ENCODE assay signal across 15 mouse cellular contexts in the genomic region with DNA sequence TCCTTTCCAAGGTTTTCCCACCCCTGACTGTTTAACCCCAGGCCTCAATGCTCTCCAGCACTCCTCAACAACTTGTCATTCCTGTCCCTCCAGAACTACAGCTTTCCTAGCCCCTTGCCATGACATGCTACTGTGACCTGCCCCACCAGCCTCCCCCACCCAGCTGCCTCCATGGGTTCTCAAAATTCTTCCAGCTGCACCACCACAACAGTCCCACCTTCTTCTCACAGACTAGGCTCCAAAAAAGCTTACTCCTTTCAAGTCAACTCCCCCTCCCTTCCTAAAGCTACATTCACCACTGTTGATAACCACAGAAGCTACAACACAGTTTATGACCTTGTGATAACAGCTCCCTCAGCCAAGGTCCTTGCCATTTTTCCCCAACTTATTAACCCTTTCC. TPM values are rescaled to one million over a fixed set of nuclear protein-coding genes. Genes with fewer than 3 reads are reported as not detected.
DNase-seq lines count a peak whose midpoint lies in the region; ATAC-seq and TF ChIP-seq lines count a peak whose summit lies in the region.
"Had no signal": no experiment of that assay in that cellular context is flagged by ENCODE, and none has a peak within 500 bp of the region (broad histone marks: within the 10 kb centered on the region; RNA-seq: fewer than 3 reads in every experiment).

No protein-coding gene starts in this region.

- H3K4me3 ChIP-seq in heart, embryonic 15.5 days = no peak overlapping the region
- H3K4me3 ChIP-seq in heart, adult 2 months = no peak overlapping the region
- no peak overlapping the region for H3K4me3 ChIP-seq in liver, embryonic 15.5 days (replicated peaks)
- H3K4me3 ChIP-seq in hindbrain, embryonic 11.5 days (ENCODE audit: low read depth, low read length) = no peak overlapping the region
- H3K4me3 ChIP-seq: gastrocnemius, adult 2 months; midbrain, embryonic 15.5 days had no signal

- ATAC-seq in heart, embryonic 15.5 days (replicated peaks; ENCODE audit: insufficient number of reproducible peaks, insufficient read depth, low FRiP score, low read depth) = peak; percentile 59
- peak; percentile 31; the same call in 1 of the 2 replicates for ATAC-seq in liver, embryonic 15.5 days (ENCODE audit: insufficient read depth)
- no peak for ATAC-seq in hindbrain, embryonic 11.5 days (ENCODE audit: low FRiP score)
- ATAC-seq: forebrain, embryonic 14.5 days; midbrain, embryonic 15.5 days had no signal

- H3K4me2 ChIP-seq in heart, embryonic 15.5 days = 0 out of 2 replicates have a peak overlapping the region, but pooled peaks have one; percentile 8
- no peak overlapping the region for H3K4me2 ChIP-seq in liver, embryonic 15.5 days
- H3K4me2 ChIP-seq in hindbrain, embryonic 11.5 days (replicated peaks; ENCODE audit: low read depth, low read length) = no peak overlapping the region
- H3K4me2 ChIP-seq: hindbrain, embryonic 14.5 days; midbrain, embryonic 15.5 days had no signal

- no peak for DNase-seq in heart, adult 2 months
- peak; percentile 66 for DNase-seq in thymus, postnatal 0 days (ENCODE audit: low spot score)
- no peak for DNase-seq in thymus, postnatal 10 days (ENCODE audit: low spot score in 2 of 2)
- peak; percentile 25 for DNase-seq in thymus, postnatal 4 days
- no peak for DNase-seq in layer of hippocampus, adult 18-20 months (ENCODE audit: low spot score in 2 of 2)
- DNase-seq in hindbrain, embryonic 11.5 days (ENCODE audit: low spot score) = no peak
- DNase-seq: cerebellum, adult 11-12 months; gastrocnemius, adult 2 months; kidney, adult 8-10 months; lung, postnatal 4 days had no signal

- no peak for TF ChIP-seq CTCF in heart, adult 2 months (IDR thresholded peaks at IDR 0.05)

- no peaks in the 10 kb centered on the region for H3K79me2 ChIP-seq in heart, adult 2 months (replicated peaks; ENCODE audit: control insufficient read depth, insufficient read depth, low read length)

- H3K27ac ChIP-seq in heart, embryonic 15.5 days = peak overlapping the region; percentile 70
- no peak overlapping the region for H3K27ac ChIP-seq in heart, adult 2 months
- no peak overlapping the region for H3K27ac ChIP-seq in liver, embryonic 15.5 days (replicated peaks)
- no peak overlapping the region for H3K27ac ChIP-seq in hindbrain, embryonic 11.5 days (ENCODE audit: low read depth, low read length)
- H3K27ac ChIP-seq: gastrocnemius, adult 2 months; hindbrain, embryonic 14.5 days; midbrain, embryonic 15.5 days had no signal

- 0 out of 2 replicates have a peak, but pooled peaks cover 7% of the 10 kb centered on the region for H3K4me1 ChIP-seq in heart, embryonic 15.5 days (replicated peaks)
- H3K4me1 ChIP-seq in heart, adult 2 months (ENCODE audit: control insufficient read depth, insufficient read depth, low read length) = no peaks in the 10 kb centered on the region
- H3K4me1 ChIP-seq in liver, embryonic 15.5 days (replicated peaks) = peaks cover 7% of the 10 kb centered on the region
- no peaks in the 10 kb centered on the region for H3K4me1 ChIP-seq in hindbrain, embryonic 11.5 days (replicated peaks; ENCODE audit: control insufficient read depth, insufficient read depth, low read length)
- H3K4me1 ChIP-seq: midbrain, embryonic 15.5 days had no signal

- H3K9me3 ChIP-seq in heart, embryonic 15.5 days (replicated peaks) = no peaks in the 10 kb centered on the region
- no peaks in the 10 kb centered on the region for H3K9me3 ChIP-seq in liver, embryonic 15.5 days (replicated peaks)
- H3K9me3 ChIP-seq in hindbrain, embryonic 11.5 days (ENCODE audit: control insufficient read depth, low read length) = no peaks in the 10 kb centered on the region
- H3K9me3 ChIP-seq: midbrain, embryonic 15.5 days had no signal

- H3K36me3 ChIP-seq in heart, embryonic 15.5 days = no peaks in the 10 kb centered on the region
- H3K36me3 ChIP-seq in heart, adult 2 months (ENCODE audit: control insufficient read depth, insufficient read depth, low read length) = no peaks in the 10 kb centered on the region
- H3K36me3 ChIP-seq in liver, embryonic 15.5 days (replicated peaks) = no peaks in the 10 kb centered on the region
- no peaks in the 10 kb centered on the region for H3K36me3 ChIP-seq in hindbrain, embryonic 11.5 days (ENCODE audit: control insufficient read depth, insufficient read depth, low read length)
- H3K36me3 ChIP-seq: midbrain, embryonic 15.5 days had no signal

- TF ChIP-seq POLR2A in heart, adult 2 months (IDR thresholded peaks at IDR 0.05; ENCODE audit: insufficient read depth, low read depth, low read length) = no peak

- no peak for TF ChIP-seq EP300 in heart, adult 2 months (IDR thresholded peaks at IDR 0.05; ENCODE audit: insufficient read depth, low read depth, low read length)

- H3K9ac ChIP-seq in heart, embryonic 15.5 days = no peak overlapping the region
- no peak overlapping the region for H3K9ac ChIP-seq in heart, adult 2 months (ENCODE audit: low read depth, low read length)
- H3K9ac ChIP-seq in liver, embryonic 15.5 days = no peak overlapping the region
- no peak overlapping the region for H3K9ac ChIP-seq in hindbrain, embryonic 11.5 days (ENCODE audit: low read depth, low read length)
- H3K9ac ChIP-seq: hindbrain, embryonic 14.5 days; midbrain, embryonic 15.5 days had no signal

- no peaks in the 10 kb centered on the region for H3K27me3 ChIP-seq in heart, embryonic 15.5 days
- no peaks in the 10 kb centered on the region for H3K27me3 ChIP-seq in heart, adult 2 months (ENCODE audit: control insufficient read depth, insufficient read depth, low read length)
- H3K27me3 ChIP-seq in liver, embryonic 15.5 days = no peaks in the 10 kb centered on the region
- no peaks in the 10 kb centered on the region for H3K27me3 ChIP-seq in hindbrain, embryonic 11.5 days (ENCODE audit: control insufficient read depth, insufficient read depth, low read length)
- H3K27me3 ChIP-seq: midbrain, embryonic 15.5 days had no signal

- intact Hi-C loops in heart, adult 2 months (cut with DNase I) = no loop called here

RNA-seq across cellular contexts. Expression of gene Ppt1, which starts 8.4 kb away (rescaled TPM):
- 57.9 and 80.6 TPM in 2 replicates for polyA plus RNA-seq in heart, embryonic 15.5 days (2015; fragmentation: Nextera tagmentation; extraction: Ambion mirVana)
- 10 to 100 TPM; 41.6 to 42.9 TPM for total RNA-seq in heart, adult 2 months (2021)
- polyA plus RNA-seq in heart, adult 2 months (2012; rRNA removed) = 35.3 and 52.1 TPM in 2 replicates
- polyA plus RNA-seq in thymus, postnatal 0 days (2015; fragmentation: Nextera tagmentation; extraction: Ambion mirVana) = 118 and 131 TPM in 2 replicates
- 18.9 and 20.1 TPM in 2 replicates for polyA plus RNA-seq in liver, embryonic 15.5 days (2015; fragmentation: Nextera tagmentation; extraction: Ambion mirVana)
- 10 to 100 TPM; 84.3 to 92.4 TPM for total RNA-seq in layer of hippocampus, adult 18-20 months (2021)
- polyA plus RNA-seq in hindbrain, embryonic 11.5 days (2014; fragmentation: Nextera tagmentation; extraction: Ambion mirVana) = 65.5 and 73.1 TPM in 2 replicates

RNA-seq across cellular contexts. Expression of gene Cap1, which starts 58.2 kb away (rescaled TPM):
- polyA plus RNA-seq in heart, embryonic 15.5 days (2015; fragmentation: Nextera tagmentation; extraction: Ambion mirVana) = 41.4 and 51.0 TPM in 2 replicates
- 10 to 100 TPM; 48.4 to 53.4 TPM for total RNA-seq in heart, adult 2 months (2021)
- polyA plus RNA-seq in heart, adult 2 months (2012; rRNA removed) = 38.3 and 42.8 TPM in 2 replicates
- polyA plus RNA-seq in thymus, postnatal 0 days (2015; fragmentation: Nextera tagmentation; extraction: Ambion mirVana) = 91.9 and 106 TPM in 2 replicates
- polyA plus RNA-seq in liver, embryonic 15.5 days (2015; fragmentation: Nextera tagmentation; extraction: Ambion mirVana) = 24.6 and 25.4 TPM in 2 replicates
- 100 to 1,000 TPM; 296 to 307 TPM for total RNA-seq in layer of hippocampus, adult 18-20 months (2021)
- 71.5 and 73.4 TPM in 2 replicates for polyA plus RNA-seq in hindbrain, embryonic 11.5 days (2014; fragmentation: Nextera tagmentation; extraction: Ambion mirVana)

Comparison
In these comparisons a context has a peak if more than half of its experiments do, and no peak if none do; other contexts are left out.
1. DNase-seq: peak in thymus, postnatal 0 days (single experiment) and thymus, postnatal 4 days (single experiment); none in heart, adult 2 months (0 of 2), thymus, postnatal 10 days (0 of 2), layer of hippocampus, adult 18-20 months (0 of 2) and hindbrain, embryonic 11.5 days (single experiment).